Mouse (Mus musculus): ENCODE results near the gene H2afv.

- TF ChIP-seq CTCF (IDR thresholded peaks at IDR 0.05; ENCODE audit: insufficient read depth, low read length), result no peak
- TF ChIP-seq POLR2A (IDR thresholded peaks at IDR 0.05; ENCODE audit: borderline replicate concordance, extremely low read depth, low read depth, low read length), result no peak
Measured at GRCm38 (mm10) chr11:6447493-6447892, 3.2 kb upstream of the H2afv start.
